Mouse (Mus musculus) gonadal fat pad, adult 2 months (tissue): ENCODE results near the gene Dgkg. TPM values are rescaled to one million over a fixed set of nuclear protein-coding genes. Genes with fewer than 3 reads are reported as not detected.

Experiments used
- DNase-seq: peaks from one replicate; pipeline ENCODE4 v3.0.0-alpha.2; 2012; ENCODE audit warnings: low read depth
- polyA plus RNA-seq: library from polyadenylated mRNA; depleted of rRNA; stranded (reverse); fragments of >200 nt; gene quantifications from 2 replicates; pipeline ENCODE4 v1.2.3, GENCODE M21; 2012

Gene Dgkg
- polyA plus RNA-seq, 1 experiment, result 2.4 TPM

DNA sequence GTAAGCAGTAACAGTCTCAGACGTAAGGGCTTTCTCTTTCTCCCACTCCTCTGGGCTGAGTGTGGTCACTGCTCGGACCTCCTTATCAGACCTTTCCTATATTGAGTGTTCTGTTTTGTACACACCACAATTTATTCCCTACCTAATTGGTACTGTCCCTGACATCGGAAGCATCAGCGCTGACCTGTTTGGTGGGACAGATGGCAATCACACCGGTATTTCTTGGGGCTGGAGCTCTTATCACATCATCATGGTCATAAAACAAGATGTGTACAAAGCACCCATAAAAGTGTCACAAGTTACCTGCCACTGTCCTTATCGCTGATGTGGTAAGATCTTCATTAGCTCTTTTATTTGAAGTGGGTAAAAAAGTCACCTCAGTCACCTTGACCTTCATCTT is 155.2 kb downstream of the Dgkg start:
- DNase-seq, result no peak

- no peak for DNase-seq
Measured at GRCm38 (mm10) chr16:22500561-22500960, 156.5 kb downstream of the Dgkg start.

DNA sequence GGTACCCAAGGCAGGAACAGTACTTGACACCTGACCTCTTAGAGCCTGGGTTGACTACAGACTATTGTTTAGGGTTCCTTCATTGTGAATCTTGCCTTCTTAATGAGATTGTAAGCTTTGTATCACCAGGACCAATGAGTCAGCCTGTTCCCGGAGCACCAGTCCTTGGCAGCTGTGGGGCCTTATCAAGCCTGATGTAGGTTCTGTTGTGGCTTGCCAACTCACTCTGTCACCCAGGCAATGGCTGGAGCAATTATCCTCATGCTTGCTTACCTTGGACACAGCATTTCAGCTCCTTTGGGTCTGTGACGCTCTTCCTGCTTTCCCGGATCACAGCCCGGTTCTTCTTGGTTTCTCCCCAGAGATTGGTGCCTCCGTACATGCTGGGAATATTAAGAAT is 157.1 kb downstream of the Dgkg start:
- no peak for DNase-seq

DNA sequence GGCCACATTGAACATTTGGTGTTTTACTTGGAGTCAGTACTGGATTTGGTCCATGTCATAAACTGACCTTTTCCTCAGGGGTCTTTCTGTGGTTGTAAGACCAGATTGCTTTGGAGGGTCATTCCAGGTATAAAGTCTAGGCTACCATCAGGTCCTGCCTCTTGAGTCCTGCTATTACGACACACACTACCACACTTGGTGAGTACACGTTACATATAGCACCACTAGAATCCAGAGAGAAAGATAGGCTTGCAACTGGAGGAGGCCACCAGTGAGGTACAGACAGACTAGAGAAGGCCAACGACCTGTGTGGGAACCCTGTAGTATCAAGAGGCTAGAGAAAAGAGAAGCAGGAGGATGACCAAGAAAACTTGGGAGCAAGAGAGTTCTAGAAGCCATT is 157.6 kb downstream of the Dgkg start:
- DNase-seq, result no peak

DNA sequence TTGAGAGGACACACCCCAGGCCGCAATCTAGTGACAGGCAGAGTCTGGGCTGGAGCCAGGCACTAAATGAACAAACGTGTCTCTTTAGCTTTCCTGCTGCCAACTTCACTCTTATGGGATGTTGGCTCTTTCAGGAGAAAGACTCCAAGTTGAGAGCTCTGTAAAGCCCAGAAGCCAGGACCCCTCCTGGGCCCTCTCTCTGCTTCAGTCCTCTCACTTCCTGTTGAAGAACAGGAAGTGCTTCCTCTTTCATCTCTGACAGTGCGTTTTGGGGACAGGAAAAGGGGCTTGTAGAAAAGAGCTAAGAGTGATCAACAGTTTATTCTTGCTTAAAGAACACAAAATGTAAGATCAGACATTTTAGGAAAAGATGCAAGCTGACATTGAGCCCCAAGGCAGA is 159.0 kb downstream of the Dgkg start:
- DNase-seq, result no peak

GRCm38 (mm10) chr16:22495259-22495658 is 161.8 kb downstream of the Dgkg start:
- no peak for DNase-seq

DNA sequence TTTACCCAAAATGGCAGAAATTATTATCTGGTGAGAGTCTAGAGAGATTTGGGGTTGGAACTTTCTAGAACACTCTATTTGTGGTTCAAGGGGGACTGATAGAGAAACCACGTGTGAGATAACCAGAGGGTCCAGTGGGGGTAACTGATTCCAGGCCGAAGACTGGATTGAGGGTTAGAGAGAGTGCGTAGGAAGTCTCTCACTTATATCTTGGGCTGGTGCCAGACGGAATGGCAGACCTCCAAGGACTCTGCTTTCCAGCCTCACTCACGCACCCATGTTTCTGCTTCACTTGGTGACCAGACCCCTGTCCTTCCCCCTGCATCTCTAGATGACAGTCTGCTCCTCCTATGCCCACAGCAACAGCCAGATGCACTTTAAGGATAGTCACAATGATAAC is 162.2 kb downstream of the Dgkg start:
- DNase-seq, result no peak

DNA sequence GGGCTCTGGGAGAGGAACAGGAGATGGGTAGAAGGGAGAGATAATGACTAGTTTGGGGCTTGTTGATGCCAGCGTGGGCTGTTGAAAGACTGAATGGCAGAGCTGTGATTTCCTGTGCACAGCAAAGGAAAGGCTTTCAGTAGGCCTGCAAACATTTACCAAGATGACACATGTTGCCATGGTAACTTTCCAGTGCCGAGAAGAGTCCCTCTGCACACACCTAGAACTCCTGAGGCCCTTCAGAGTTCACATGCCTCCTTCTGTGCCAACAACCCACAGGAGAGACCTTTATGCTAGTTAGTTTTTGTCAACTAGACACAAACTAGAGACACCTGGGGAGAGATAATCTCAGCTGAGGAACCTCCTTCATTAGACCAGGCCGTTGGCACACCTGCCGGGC is 163.6 kb downstream of the Dgkg start:
- no peak for DNase-seq

GRCm38 (mm10) chr16:22491446-22492166 is 165.4 kb downstream of the Dgkg start:
- no peak for DNase-seq

DNA sequence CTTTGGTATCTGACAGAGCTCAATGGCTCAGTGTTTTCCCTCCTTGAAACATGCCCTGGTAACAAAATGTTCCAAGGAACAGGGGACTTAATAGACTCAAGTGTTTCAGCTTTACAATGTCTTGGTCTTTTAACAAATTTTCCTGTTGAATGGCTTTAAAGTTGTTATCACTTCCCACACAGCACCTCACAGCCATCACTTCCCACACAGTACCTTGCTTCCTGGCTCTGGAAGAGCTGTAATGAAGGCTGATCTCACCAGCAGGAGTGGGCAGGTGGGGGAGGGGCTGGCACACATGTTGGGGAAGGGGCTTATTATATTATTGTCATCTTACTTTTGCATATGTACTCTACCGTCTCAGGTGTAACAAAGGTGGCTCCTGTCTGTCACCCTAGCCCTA is 173.1 kb downstream of the Dgkg start:
- DNase-seq, result no peak

DNA sequence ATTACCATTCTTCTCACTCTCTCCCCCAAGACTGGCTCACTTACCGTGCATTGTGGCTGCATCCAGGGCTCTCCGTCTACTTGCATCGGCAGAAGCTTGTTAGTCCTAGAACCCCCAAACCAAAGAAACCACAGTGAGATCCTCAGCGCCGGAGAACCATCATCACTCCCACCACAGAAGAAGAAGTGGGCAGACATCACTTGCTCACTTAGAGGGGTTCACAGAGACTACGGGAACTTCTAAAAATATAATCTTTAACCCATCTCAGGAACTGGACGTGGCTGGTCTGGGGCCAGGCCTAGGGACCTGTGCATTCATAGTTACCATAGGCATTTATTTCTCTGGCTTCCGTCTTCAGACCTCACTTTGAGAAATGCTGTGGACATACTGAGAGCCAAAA is 177.7 kb downstream of the Dgkg start:
- no peak for DNase-seq

DNA sequence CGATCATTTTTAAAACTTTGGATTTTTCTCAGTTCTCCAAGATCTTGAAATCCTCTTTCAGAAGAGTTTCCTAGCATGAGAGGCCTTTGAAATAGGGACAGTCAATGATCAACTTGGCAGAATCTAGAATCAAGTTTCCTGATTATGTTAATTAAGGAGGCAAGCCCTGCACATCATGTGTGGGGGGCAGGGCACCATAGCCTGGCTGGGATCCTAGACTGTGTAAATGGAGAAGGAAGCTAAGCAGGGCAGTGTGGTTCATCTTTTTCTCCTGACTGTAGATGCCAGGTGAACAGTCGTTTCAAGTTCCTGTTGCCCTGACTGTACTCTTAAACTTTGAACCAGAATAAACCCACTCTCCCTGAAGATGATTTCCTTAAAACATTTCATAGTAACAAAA is 185.3 kb downstream of the Dgkg start:
- DNase-seq, result no peak

GRCm38 (mm10) chr16:22469385-22469784 is 187.6 kb downstream of the Dgkg start:
- no peak for DNase-seq

- no peak for DNase-seq
Measured at GRCm38 (mm10) chr16:22467111-22467510, 189.9 kb downstream of the Dgkg start.

- DNase-seq, result no peak
Measured at GRCm38 (mm10) chr16:22466381-22466780, 190.6 kb downstream of the Dgkg start.

DNA sequence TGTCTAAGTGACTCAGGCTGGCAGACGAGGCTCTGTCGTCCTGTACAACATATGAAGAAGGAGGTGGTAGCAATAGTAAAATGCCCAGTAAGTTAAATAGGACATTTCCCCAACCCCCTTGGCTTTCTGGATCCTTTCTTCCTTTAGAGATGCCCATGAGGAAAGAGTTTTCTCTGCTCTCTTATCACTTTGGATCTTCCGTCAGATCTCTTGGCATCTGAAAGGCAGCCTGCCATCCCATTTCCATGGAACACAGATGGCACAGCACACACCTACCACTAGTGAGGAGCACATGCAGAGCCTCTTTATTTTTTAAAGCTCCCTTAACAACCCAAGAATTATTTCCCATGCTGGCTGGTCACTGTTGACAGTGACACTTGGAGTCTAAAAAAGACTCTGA is 194.8 kb downstream of the Dgkg start:
- DNase-seq, result no peak

DNA sequence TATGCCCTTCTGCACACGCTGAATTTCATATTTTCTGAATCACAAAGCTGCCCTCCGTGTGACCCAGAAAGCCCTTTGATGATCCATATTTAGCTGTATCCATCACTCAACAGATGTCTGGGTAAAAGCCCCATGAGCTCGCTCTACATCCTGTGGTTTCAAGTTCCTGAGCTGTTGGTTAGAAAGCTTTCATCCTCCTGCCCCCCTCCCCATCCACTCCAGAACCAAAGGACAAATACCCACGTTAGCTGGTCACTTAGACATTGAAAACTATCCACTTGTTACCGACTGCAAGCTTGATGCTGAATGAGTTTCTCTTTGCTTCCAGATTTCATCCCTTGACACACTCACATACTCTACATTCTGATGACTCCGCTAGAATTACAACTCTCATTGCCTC is 195.3 kb downstream of the Dgkg start:
- DNase-seq, result no peak

GRCm38 (mm10) chr16:22460960-22461359 is 196.1 kb downstream of the Dgkg start:
- no peak for DNase-seq

DNA sequence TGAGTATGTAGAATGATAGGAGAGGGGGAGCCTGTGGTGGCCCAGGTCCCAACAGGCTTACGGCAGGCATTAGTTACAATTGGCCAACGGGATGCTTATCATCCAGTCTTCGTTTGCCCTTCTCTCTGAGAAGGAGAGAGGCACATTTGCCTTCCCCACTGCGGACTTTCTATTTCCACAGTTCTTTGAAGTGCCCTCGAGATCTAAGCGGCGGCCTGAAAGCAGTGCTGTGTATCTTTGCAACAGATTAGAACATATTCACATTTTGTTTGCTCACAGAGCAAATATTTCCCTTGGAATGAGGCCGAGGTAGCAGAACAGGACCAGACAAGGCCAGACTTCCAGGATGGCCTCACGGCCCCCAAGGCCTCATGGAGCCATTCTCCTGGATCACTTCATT is 204.9 kb downstream of the Dgkg start:
- no peak for DNase-seq

DNA sequence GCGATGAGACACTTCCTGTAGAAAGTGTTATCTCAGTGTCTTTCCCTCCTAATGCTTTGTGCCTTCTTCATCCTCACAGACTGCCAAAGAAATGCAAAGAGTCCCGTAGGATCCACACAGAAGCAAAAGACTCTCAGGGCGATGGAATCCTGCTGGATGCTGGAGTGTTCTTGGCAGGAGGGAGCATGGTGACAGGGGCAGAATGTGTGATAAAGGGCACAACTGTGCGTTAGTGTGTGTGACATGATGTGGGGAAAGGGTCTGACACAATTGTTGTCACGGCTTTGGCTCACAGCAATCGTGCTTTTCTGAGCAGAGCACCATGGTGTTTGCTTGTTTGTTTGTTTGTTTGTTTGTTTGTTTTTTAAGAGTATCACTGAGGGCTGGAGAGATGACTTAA is 208.9 kb downstream of the Dgkg start:
- no peak for DNase-seq

GRCm38 (mm10) chr16:22444786-22445185 is 212.2 kb downstream of the Dgkg start:
- DNase-seq, result no peak

- no peak for DNase-seq
Measured at GRCm38 (mm10) chr16:22442202-22442601, 214.8 kb downstream of the Dgkg start.

DNA sequence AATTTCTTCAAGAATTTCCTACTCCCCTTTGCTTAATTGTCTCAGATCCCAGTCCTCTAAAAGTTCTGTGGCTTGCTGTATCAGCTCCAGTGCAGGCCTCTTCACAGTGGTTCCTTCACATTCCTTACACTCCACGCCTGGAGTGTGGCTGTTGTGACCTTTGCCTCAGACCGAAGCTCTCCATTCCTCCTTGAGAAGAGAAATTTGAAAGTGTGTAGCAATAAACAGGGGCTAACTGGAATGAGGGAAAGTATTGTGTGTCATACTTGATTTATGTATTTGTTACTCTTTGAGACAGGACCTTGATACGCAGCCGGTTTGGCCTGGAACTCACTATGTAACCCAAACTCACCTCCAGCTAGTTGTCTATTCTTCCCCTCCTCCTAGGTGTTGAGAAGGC is 215.7 kb downstream of the Dgkg start:
- DNase-seq, result no peak

DNA sequence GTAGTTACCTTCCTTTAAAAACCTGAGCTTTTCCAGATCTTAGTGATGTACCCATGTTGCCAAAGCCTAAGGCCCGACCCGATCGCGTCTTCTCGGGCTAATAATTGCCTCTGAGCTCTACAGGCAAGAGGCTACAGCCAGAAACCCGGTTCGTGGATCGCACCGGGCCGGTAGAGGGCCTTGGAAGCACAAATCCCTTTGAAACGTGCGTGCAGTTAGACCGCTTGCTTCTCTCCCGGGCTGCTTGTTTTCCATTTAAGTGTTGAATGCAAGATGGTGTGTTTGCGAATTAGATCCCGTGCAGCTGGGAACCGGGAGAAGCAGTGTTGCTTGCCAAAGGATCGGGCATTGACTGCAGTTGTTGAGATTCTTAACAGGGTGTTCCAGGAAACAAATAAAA is 216.8 kb downstream of the Dgkg start:
- DNase-seq, result no peak
